Mouse (Mus musculus): ENCODE data around the gene Dhx38. TPM values are rescaled to one million over a fixed set of nuclear protein-coding genes. Genes with fewer than 3 reads are reported as not detected.

The Dhx38 gene
- polyA plus RNA-seq (2016; fragmentation: Nextera tagmentation; extraction: Ambion mirVana) = 24.7 and 26.1 TPM in 2 replicates

- no peaks in the 10 kb centered on the region for H3K27me3 ChIP-seq (ENCODE audit: insufficient read depth, poor library complexity, severe bottlenecking)
- H3K4me3 ChIP-seq = peak within 1 kb of the TSS; percentile 89
- WGBS = under 1% methylated on average over 52 of the region's 52 CpGs
- H3K9me3 ChIP-seq = no peaks in the 10 kb centered on the region
- peaks cover 16% of the 10 kb centered on the region for H3K4me1 ChIP-seq
- peak; percentile 99 for DNase-seq (ENCODE audit: low spot score)
- peak within 1 kb of the TSS; percentile 95 for H3K27ac ChIP-seq
- H3K36me3 ChIP-seq = peaks cover 27% of the 10 kb centered on the region
Measured at GRCm38 (mm10) chr8:109565498-109566333, at the start of gene Dhx38, which contains the start of gene Txnl4b. Dhx38 (minus strand) TSS chr8:109565861. Txnl4b (plus strand) TSS chr8:109565892.

- Histone ChIP-seq H3K4me3 (peak within 1 kb of the TSS; percentile 35), H3K27ac (no peak within 1 kb of the TSS), H3K9me3 (no peaks in the 10 kb centered on the region), H3K27me3 (ENCODE audit: insufficient read depth, poor library complexity, severe bottlenecking) (no peaks in the 10 kb centered on the region), H3K36me3 (no peaks in the 10 kb centered on the region), H3K4me1 (peaks cover 1% of the 10 kb centered on the region; the same call in 1 of the 2 replicates)
- no peak for DNase-seq (ENCODE audit: low spot score)
- WGBS = 48% methylated on average over 27 of the region's 27 CpGs
Measured at GRCm38 (mm10) chr8:109614243-109615210, 48.9 kb upstream of the Dhx38 start, which contains the start of gene Pkd1l3. Pkd1l3 (plus strand) TSS chr8:109614517.

DNA sequence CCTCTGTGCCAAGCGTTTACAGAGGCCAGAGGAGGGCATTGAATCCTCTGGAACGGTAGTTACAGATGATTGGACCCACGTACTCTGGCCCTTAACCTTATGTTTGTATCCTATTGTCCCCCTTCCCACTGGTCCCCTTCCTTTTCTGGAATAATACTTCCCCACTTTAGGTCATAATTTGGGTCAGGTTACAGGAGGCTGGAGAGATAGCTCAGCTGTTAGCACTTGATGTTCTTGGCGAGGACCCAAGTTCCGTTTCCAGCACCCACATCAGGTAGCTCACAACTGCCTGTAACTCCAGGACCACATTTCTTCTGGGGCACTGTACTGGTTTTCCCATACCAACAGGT, 43.5 kb upstream of the Dhx38 start:
- Histone ChIP-seq H3K4me1 (peaks cover 13% of the 10 kb centered on the region; the same call in 1 of the 2 replicates), H3K27me3 (ENCODE audit: insufficient read depth, poor library complexity, severe bottlenecking) (no peaks in the 10 kb centered on the region), H3K9me3 (no peaks in the 10 kb centered on the region), H3K27ac (peak overlapping the region; percentile 91), H3K4me3 (peak overlapping the region; percentile 69), H3K36me3 (peaks cover 16% of the 10 kb centered on the region; the same call in 1 of the 2 replicates)
- WGBS = 23% methylated on average over 5 of the region's 5 CpGs
- DNase-seq (ENCODE audit: low spot score) = no peak

DNA sequence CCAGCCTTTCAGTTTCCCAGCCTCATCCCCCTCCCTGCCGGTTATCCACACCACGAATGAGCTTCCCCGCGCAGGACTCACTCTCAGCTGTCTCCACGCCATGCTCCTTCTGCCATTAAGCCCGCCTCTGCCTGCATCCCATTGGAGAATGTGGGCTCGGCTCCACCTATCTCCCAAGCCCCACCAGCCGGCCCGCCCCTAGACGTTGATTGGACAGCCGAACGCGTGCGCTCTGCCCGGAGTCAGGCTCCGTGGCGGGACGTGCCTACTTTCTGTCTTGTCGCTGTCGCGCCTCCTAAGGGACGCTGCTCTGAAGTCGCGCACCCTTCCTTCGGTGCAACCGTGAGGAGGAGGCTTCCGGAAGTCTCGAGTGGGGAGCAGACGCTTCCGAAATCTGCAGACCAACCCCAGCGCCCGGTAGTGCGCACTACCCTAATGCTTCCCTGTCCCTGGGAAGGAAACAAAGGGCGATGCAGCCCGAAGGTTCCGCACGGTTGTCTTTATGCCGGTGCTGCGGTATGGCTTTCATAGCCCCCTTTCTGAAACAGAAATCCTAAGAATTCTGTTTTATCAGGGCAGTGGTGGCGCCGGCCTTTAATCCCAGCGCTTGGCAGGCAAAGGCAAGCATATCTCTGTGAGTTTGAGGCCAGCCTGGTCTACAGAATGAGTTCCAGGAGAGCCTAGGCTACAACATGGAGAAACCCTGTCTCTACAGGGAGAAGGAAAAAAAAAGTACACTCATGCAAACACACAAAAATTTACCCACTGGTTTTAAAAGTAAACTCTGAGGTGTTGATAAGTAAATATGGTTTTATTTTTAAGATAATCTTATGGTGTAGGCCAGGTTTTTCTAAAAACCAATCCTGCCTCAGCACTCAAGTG, 42.9 kb upstream of the Dhx38 start, which contains the start of gene Dhodh:
Gene Dhodh, minus strand, starts transcription at position 403 of the 882 bp plus-strand sequence.
- Histone ChIP-seq H3K36me3 (peaks cover 22% of the 10 kb centered on the region), H3K4me3 (peak within 1 kb of the TSS; percentile 69), H3K27ac (peak within 1 kb of the TSS; percentile 91), H3K4me1 (peaks cover 13% of the 10 kb centered on the region; the same call in 1 of the 2 replicates), H3K9me3 (no peaks in the 10 kb centered on the region), H3K27me3 (ENCODE audit: insufficient read depth, poor library complexity, severe bottlenecking) (no peaks in the 10 kb centered on the region)
- under 1% methylated on average over 42 of the region's 42 CpGs for WGBS
- DNase-seq (ENCODE audit: low spot score) = peak; percentile 99

DNA sequence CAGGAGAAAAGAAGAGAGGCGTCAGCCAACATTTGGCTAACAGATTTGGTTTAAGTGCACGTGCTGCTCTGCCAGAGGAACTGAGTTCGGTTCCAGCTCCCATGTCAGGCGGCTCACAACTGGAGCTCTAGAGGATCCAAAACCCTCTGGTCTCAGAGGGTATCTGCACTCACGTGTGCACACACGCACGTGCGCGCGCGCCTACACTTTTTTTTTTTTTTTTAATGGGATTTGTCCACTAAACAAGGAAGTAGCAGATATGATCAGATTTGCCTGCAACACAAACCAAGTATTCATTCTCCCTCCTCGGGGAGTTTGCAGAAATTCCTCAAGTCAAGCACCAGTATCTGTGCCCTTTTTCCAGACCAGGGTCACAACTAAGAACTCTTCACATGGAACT, 42.0 kb upstream of the Dhx38 start:
- Histone ChIP-seq H3K4me1 (peaks cover 13% of the 10 kb centered on the region; the same call in 1 of the 2 replicates), H3K4me3 (peak overlapping the region; percentile 69), H3K27ac (peak overlapping the region; percentile 91), H3K27me3 (ENCODE audit: insufficient read depth, poor library complexity, severe bottlenecking) (no peaks in the 10 kb centered on the region), H3K36me3 (peaks cover 31% of the 10 kb centered on the region), H3K9me3 (no peaks in the 10 kb centered on the region)
- 14% methylated on average over 12 of the region's 12 CpGs for WGBS
- DNase-seq (ENCODE audit: low spot score) = no peak

DNA sequence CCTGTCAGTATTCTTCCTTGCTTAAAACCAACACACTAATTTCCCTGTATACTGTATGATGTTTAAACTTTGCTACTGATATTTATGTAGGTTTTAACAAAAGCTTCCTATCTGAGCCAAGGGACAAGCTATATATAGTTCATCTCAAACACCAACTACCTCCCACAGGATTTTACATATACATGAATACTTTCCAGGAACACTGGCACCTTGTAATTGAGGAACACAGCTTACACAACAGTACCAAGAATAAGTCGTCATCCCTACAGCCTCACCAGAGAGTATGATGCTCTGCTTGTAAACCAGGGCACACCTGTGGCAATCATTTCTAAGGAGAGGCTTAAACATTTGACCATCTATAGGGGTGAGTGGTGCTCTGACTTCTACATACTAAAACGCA, 41.1 kb upstream of the Dhx38 start:
- peaks cover 13% of the 10 kb centered on the region; the same call in 1 of the 2 replicates for H3K4me1 ChIP-seq
- peaks cover 38% of the 10 kb centered on the region for H3K36me3 ChIP-seq
- H3K27ac ChIP-seq = no peak overlapping the region
- WGBS = 83% methylated on average over 2 of the region's 2 CpGs
- no peak overlapping the region for H3K4me3 ChIP-seq
- no peaks in the 10 kb centered on the region for H3K27me3 ChIP-seq (ENCODE audit: insufficient read depth, poor library complexity, severe bottlenecking)
- H3K9me3 ChIP-seq = no peaks in the 10 kb centered on the region
- DNase-seq (ENCODE audit: low spot score) = no peak

DNA sequence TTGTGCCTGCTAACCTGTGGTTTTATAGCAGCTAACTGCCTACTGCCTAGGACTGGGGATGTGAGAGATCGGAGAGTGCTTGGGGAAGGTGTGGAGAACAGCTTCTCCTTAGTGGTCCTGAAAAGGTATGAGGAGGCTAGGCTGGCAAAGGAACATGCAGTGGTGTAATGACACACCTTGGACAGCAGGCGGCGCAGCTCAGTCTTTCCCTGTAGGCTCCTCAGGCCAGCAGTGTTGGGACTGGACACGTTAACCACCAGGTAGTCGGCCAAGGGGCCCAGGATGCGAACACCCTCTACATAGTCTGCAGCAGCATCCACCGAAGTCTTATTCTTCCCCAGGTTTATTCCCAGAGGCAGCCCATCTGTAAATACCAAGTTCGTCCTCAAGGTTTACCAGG, 30.2 kb upstream of the Dhx38 start:
- Histone ChIP-seq H3K4me1 (no peaks in the 10 kb centered on the region), H3K27me3 (ENCODE audit: insufficient read depth, poor library complexity, severe bottlenecking) (no peaks in the 10 kb centered on the region), H3K4me3 (no peak overlapping the region), H3K9me3 (no peaks in the 10 kb centered on the region), H3K27ac (no peak overlapping the region), H3K36me3 (peaks cover 72% of the 10 kb centered on the region)
- DNase-seq (ENCODE audit: low spot score) = peak; percentile 81
- WGBS = 56% methylated on average over 8 of the region's 8 CpGs

DNA sequence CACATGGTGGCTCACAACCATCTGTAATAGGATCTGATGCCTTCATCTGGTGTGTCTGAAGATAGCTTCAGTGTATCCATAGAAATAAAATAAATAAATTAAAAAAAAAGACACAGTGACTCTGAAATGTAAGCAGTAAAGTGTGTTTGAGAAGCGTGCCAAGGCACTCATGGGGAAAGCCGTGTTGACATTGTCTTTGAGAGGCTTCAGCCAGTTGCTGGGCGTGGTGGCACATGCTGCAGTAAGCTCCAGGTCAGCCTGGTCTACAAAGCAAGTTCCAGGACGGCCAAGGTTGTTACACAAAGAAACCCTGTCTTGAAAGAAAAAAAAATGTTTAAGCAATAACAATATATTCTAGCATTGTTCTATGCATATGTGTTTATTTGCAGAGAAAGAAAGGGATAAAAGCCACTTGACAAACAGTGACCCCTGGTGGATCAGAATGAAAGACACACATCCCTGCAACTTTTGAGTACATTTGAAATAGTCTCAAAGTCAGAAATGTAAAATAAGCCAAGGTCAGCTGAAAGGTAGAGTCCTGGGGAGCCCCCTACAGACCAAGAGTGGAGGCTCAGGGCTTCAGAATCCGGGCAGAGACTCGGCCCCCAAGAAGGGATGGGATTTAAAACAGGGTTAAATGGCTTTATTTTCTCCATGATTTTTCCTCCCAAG, 27.6 kb upstream of the Dhx38 start:
- WGBS = 82% methylated on average over 6 of the region's 6 CpGs
- H3K9me3 ChIP-seq = no peaks in the 10 kb centered on the region

GRCm38 (mm10) chr8:109592164-109592563, 26.5 kb upstream of the Dhx38 start:
- 93% methylated on average over 5 of the region's 5 CpGs for WGBS

More for the DNA sequence above, 27.6 kb upstream of the Dhx38 start:
- Histone ChIP-seq H3K27me3 (ENCODE audit: insufficient read depth, poor library complexity, severe bottlenecking) (no peaks in the 10 kb centered on the region), H3K4me1 (no peaks in the 10 kb centered on the region), H3K36me3 (peaks cover 52% of the 10 kb centered on the region), H3K27ac (no peak overlapping the region), H3K4me3 (no peak overlapping the region)
- no peak for DNase-seq (ENCODE audit: low spot score)

GRCm38 (mm10) chr8:109591367-109591766, 25.7 kb upstream of the Dhx38 start:
- H3K27ac ChIP-seq = no peak overlapping the region
- H3K36me3 ChIP-seq = peaks cover 42% of the 10 kb centered on the region
- H3K9me3 ChIP-seq = no peaks in the 10 kb centered on the region
- no peak overlapping the region for H3K4me3 ChIP-seq
- H3K27me3 ChIP-seq (ENCODE audit: insufficient read depth, poor library complexity, severe bottlenecking) = no peaks in the 10 kb centered on the region
- DNase-seq (ENCODE audit: low spot score) = no peak
- H3K4me1 ChIP-seq = no peaks in the 10 kb centered on the region
- 82% methylated on average over 3 of the region's 3 CpGs for WGBS

More at GRCm38 (mm10) chr8:109592164-109592563, 26.5 kb upstream of the Dhx38 start:
- Histone ChIP-seq H3K27me3 (ENCODE audit: insufficient read depth, poor library complexity, severe bottlenecking) (no peaks in the 10 kb centered on the region), H3K36me3 (peaks cover 49% of the 10 kb centered on the region), H3K27ac (no peak overlapping the region), H3K4me1 (no peaks in the 10 kb centered on the region), H3K4me3 (no peak overlapping the region), H3K9me3 (no peaks in the 10 kb centered on the region)
- no peak for DNase-seq (ENCODE audit: low spot score)

GRCm38 (mm10) chr8:109590901-109591300, 25.2 kb upstream of the Dhx38 start:
- Histone ChIP-seq H3K4me1 (no peaks in the 10 kb centered on the region), H3K27ac (no peak overlapping the region), H3K27me3 (ENCODE audit: insufficient read depth, poor library complexity, severe bottlenecking) (no peaks in the 10 kb centered on the region), H3K36me3 (peaks cover 41% of the 10 kb centered on the region), H3K9me3 (no peaks in the 10 kb centered on the region), H3K4me3 (no peak overlapping the region)
- DNase-seq (ENCODE audit: low spot score) = no peak
- 90% methylated on average over 9 of the region's 9 CpGs for WGBS

Measured in heart, embryonic 10.5 days (tissue).